Mouse (Mus musculus): ENCODE measurements around the gene Gm47289. TPM values are rescaled to one million over a fixed set of nuclear protein-coding genes. Genes with fewer than 3 reads are reported as not detected.

Gene Gm47289
- polyA plus RNA-seq, 1 experiment from 2014 or later = not detected

DNA sequence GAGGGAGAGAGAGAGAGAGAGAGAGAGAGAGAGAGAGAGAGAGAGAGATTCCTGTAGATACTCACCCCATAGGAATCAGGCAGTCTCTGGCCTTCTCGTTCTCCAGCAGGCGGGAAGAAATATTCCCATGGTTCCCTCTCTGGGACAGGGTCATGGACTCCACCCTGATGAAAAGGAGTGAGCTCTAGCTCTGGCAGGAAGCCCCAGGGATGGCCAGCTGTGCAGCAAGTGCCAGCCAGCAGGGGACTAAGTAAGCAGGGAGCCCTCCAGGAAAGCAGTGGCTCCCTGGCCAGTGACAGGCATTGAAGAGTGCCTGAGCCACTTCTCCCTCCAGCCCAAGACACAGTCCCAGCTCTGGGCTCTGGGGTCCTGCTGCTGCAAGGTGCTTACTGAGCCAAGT is 7.2 kb upstream of the Gm47289 start:
- H3K4me3 ChIP-seq (ENCODE audit: low read length) = no peak overlapping the region
- no peak overlapping the region for H3K9ac ChIP-seq (ENCODE audit: low read length)
- peaks cover 9% of the 10 kb centered on the region for H3K27me3 ChIP-seq (ENCODE audit: control insufficient read depth, insufficient read depth, low read depth, low read length)
- no peaks in the 10 kb centered on the region for H3K36me3 ChIP-seq (ENCODE audit: control insufficient read depth, insufficient read depth, low read length)
- H3K4me2 ChIP-seq (ENCODE audit: low read depth, low read length) = no peak overlapping the region
- WGBS = 38% methylated on average over 2 of the region's 2 CpGs
- H3K4me1 ChIP-seq (replicated peaks; ENCODE audit: control insufficient read depth, insufficient read depth, low read length) = no peaks in the 10 kb centered on the region
- H3K9me3 ChIP-seq (ENCODE audit: control insufficient read depth, low read length) = no peaks in the 10 kb centered on the region
- no peak for ATAC-seq (ENCODE audit: low read depth)
- H3K27ac ChIP-seq (ENCODE audit: low read length) = no peak overlapping the region

DNA sequence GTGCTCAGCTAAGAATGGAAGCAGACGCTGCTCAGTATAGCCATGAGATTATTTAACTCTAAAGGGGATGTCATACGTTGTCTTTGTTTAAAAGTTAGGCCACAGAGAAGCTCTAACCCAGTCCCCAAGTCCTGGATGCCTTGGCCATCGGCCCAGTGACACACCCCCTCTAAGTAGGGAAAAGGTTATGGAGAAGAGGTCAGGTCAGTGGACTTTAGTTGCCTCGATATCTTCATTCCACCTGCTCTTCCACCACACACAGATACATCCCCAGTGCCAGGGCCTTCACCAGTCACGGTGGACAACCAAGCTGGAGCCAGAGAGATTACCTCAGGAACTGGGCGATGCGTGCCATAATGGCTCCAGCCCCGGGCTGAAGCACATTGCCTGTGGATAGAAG is 3.5 kb upstream of the Gm47289 start:
- Histone ChIP-seq H3K4me1 (replicated peaks; ENCODE audit: control insufficient read depth, insufficient read depth, low read length) (no peaks in the 10 kb centered on the region), H3K4me3 (ENCODE audit: low read length) (no peak overlapping the region), H3K27me3 (ENCODE audit: control insufficient read depth, insufficient read depth, low read depth, low read length) (peaks cover 14% of the 10 kb centered on the region), H3K4me2 (ENCODE audit: low read depth, low read length) (no peak overlapping the region), H3K36me3 (ENCODE audit: control insufficient read depth, insufficient read depth, low read length) (no peaks in the 10 kb centered on the region), H3K9ac (ENCODE audit: low read length) (no peak overlapping the region), H3K27ac (ENCODE audit: low read length) (no peak overlapping the region), H3K9me3 (ENCODE audit: control insufficient read depth, low read length) (no peaks in the 10 kb centered on the region)
- no peak for ATAC-seq (ENCODE audit: low read depth)
- WGBS = 74% methylated on average over 8 of the region's 8 CpGs

DNA sequence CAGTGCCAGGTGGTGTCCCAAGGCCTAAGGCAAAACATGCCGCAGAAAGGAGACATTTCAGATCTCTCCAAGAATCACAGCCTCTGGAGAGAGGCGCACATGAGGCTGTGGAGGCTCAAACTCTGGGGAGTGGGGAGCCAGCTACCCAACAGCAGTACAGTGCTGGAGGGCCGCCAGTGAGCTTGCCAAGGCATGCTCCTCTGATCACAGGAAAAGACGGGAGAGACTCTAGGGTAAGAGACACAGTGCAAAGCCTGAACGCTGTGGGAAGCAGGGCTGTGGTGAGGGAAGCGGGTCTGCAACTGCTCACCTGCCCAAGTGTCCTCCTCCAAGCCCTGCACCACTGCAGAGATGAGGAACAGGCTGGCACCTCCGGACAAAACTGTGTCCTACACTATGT is 3.1 kb upstream of the Gm47289 start:
- no peak overlapping the region for H3K27ac ChIP-seq (ENCODE audit: low read length)
- no peak overlapping the region for H3K9ac ChIP-seq (ENCODE audit: low read length)
- no peak overlapping the region for H3K4me3 ChIP-seq (ENCODE audit: low read length)
- no peak overlapping the region for H3K4me2 ChIP-seq (ENCODE audit: low read depth, low read length)
- H3K4me1 ChIP-seq (replicated peaks; ENCODE audit: control insufficient read depth, insufficient read depth, low read length) = no peaks in the 10 kb centered on the region
- WGBS = 51% methylated on average over 7 of the region's 7 CpGs
- H3K27me3 ChIP-seq (ENCODE audit: control insufficient read depth, insufficient read depth, low read depth, low read length) = peaks cover 14% of the 10 kb centered on the region
- no peaks in the 10 kb centered on the region for H3K36me3 ChIP-seq (ENCODE audit: control insufficient read depth, insufficient read depth, low read length)
- ATAC-seq (ENCODE audit: low read depth) = 0 out of 2 replicates have a peak, but pooled peaks have one; percentile 13
- no peaks in the 10 kb centered on the region for H3K9me3 ChIP-seq (ENCODE audit: control insufficient read depth, low read length)

DNA sequence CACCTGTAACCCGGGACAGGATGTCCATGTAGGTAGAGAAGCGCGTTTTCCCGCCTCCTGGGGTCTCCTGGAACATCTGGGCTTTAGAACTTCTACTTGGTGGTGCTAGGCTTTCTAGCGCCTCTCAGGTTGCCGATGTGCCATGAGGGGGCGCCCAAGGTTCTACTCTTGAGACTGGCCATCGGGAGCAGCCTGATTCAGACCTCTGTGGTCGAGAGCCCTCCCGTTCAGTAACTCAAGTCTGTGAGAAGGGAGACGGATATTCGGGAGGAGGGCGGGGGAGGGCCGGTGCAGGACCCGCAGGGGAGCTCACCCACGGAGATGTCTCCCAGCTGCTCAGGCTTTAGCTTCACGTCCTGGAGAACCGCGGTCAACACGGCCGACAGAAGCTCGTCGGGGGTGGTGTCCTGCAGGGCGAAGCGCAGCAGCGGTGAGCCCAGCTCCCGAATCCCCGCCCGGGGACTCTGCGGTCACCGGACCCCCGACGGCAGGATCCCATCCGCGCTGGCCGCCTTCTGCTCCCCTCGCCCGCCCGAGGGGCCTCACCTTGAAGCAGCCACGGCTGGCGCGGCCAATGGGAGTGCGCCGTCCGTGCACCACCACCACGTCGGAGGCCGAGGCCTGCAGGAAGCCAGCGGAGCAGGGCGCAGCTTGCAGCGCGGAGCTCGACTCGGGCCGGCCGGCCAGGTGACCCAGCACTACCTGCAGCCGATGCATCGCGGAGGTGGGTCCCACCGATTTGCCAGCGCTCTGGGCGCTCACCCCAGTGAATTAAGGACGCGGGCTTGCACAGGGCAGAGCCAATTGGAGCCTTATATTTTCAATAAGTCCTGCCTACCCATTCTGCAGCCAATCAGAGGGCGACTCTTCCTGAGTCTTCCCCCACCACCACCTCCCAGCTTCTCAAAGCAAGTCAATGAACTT is 2.4 kb upstream of the Gm47289 start, which contains the start of gene Acaa1b:
Gene Acaa1b, minus strand, starts transcription at position 816 of the 924 bp plus-strand sequence.
- Histone ChIP-seq H3K4me1 (replicated peaks; ENCODE audit: control insufficient read depth, insufficient read depth, low read length) (no peaks in the 10 kb centered on the region), H3K27me3 (ENCODE audit: control insufficient read depth, insufficient read depth, low read depth, low read length) (peaks cover 14% of the 10 kb centered on the region), H3K4me3 (ENCODE audit: low read length) (peak within 1 kb of the TSS; percentile 51), H3K9ac (ENCODE audit: low read length) (peak within 1 kb of the TSS; percentile 54), H3K36me3 (ENCODE audit: control insufficient read depth, insufficient read depth, low read length) (no peaks in the 10 kb centered on the region), H3K27ac (ENCODE audit: low read length) (no peak within 1 kb of the TSS), H3K4me2 (ENCODE audit: low read depth, low read length) (peak within 1 kb of the TSS; percentile 73), H3K9me3 (ENCODE audit: control insufficient read depth, low read length) (no peaks in the 10 kb centered on the region)
- WGBS = 2% methylated on average over 54 of the region's 65 CpGs
- ATAC-seq (ENCODE audit: low read depth) = peak; percentile 83

DNA sequence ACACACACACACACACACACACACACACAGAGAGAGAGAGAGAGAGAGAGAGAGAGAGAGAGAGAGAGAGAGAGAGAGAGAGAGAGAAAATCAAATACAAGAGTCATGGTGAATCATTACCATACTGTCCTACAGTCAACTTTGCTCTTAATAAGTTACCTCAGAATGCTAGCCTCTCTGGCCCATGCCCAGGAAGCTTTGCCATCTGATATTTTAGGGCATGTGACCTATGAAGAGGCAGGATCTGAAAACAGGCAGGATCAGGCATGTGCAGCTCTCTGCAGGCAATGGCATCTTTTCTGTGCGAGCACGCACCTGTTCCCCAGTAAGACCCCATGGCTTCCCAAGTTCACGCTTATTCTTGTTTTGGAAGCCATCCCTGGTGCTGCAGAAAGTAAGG is 1.7 kb downstream of the Gm47289 start:
- WGBS = 82% methylated on average over 3 of the region's 3 CpGs

DNA sequence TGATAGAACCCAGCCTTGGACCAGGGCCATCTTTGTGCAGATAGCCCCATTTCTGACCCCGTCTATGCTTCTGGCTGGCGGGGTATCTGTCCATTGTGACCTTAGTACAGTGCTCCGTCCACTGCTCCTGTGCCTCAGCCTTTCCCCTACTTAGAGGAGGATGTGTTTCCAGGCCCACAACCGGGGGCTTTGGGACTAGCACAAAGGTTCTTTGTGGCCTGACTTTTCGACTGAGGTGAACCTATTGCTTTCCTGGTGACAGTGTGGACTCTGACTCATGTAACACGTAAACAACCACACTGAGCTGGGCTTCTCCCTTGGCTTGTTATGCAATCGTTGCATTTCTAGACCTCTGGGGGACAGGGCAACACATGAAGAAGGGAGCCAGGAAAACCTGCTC is 5.8 kb downstream of the Gm47289 start:
- no peak overlapping the region for H3K4me2 ChIP-seq (ENCODE audit: low read depth, low read length)

More for the DNA sequence above, 1.7 kb downstream of the Gm47289 start:
- Histone ChIP-seq H3K36me3 (ENCODE audit: control insufficient read depth, insufficient read depth, low read length) (no peaks in the 10 kb centered on the region), H3K27ac (ENCODE audit: low read length) (no peak overlapping the region), H3K27me3 (ENCODE audit: control insufficient read depth, insufficient read depth, low read depth, low read length) (peaks cover 12% of the 10 kb centered on the region), H3K4me2 (ENCODE audit: low read depth, low read length) (no peak overlapping the region), H3K9me3 (ENCODE audit: control insufficient read depth, low read length) (no peaks in the 10 kb centered on the region), H3K4me1 (replicated peaks; ENCODE audit: control insufficient read depth, insufficient read depth, low read length) (no peaks in the 10 kb centered on the region), H3K9ac (ENCODE audit: low read length) (no peak overlapping the region), H3K4me3 (ENCODE audit: low read length) (no peak overlapping the region)
- no peak for ATAC-seq (ENCODE audit: low read depth)

DNA sequence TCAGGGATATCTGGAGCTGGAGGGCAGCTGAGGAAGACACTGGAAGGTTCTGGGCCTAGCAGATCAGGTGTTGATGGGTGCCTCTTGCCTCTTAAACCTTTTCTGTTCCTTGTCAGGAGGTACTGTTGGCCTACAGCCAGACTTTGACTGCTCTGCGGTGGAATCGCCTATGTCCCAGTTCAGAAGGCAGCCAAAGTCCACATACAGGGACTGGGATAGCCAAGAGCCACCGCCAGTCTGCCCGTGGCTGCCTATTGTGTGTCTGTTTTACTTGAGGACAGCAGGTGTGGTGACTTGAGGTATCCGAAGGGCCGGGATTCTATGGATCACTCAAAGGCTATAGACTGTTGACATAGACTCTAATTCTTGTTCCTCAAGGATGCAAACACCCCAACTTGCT is 6.6 kb downstream of the Gm47289 start:
- 87% methylated on average over 6 of the region's 6 CpGs for WGBS
- Histone ChIP-seq H3K9me3 (ENCODE audit: control insufficient read depth, low read length) (no peaks in the 10 kb centered on the region), H3K27me3 (ENCODE audit: control insufficient read depth, insufficient read depth, low read depth, low read length) (no peaks in the 10 kb centered on the region)

More for the DNA sequence above, 5.8 kb downstream of the Gm47289 start:
- Histone ChIP-seq H3K4me3 (ENCODE audit: low read length) (no peak overlapping the region), H3K27me3 (ENCODE audit: control insufficient read depth, insufficient read depth, low read depth, low read length) (no peaks in the 10 kb centered on the region), H3K4me1 (replicated peaks; ENCODE audit: control insufficient read depth, insufficient read depth, low read length) (no peaks in the 10 kb centered on the region), H3K36me3 (ENCODE audit: control insufficient read depth, insufficient read depth, low read length) (no peaks in the 10 kb centered on the region), H3K9ac (ENCODE audit: low read length) (no peak overlapping the region), H3K9me3 (ENCODE audit: control insufficient read depth, low read length) (no peaks in the 10 kb centered on the region), H3K27ac (ENCODE audit: low read length) (no peak overlapping the region)
- WGBS = 79% methylated on average over 7 of the region's 7 CpGs
- no peak for ATAC-seq (ENCODE audit: low read depth)

DNA sequence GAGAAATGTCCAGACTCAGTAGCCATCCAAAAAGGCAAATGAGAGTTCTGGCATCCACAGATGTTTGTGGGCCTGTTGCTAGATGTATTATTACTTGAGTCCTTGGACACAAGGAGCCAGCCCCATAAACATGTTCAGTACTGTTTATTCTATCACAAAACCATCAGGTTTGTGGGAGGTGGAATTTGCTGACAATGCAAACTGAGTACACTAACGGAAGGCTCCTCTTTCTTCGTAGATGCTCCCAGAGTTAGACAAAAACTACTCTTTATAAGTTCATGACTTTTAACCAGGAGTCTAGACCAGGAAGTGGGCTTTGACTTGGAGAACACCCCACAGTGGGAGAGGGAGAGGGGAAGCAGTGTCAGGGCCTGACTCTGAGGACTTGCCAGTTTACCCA is 8.6 kb downstream of the Gm47289 start:
- 81% methylated on average over 2 of the region's 2 CpGs for WGBS
- no peaks in the 10 kb centered on the region for H3K9me3 ChIP-seq (ENCODE audit: control insufficient read depth, low read length)
- H3K4me2 ChIP-seq (ENCODE audit: low read depth, low read length) = no peak overlapping the region
- H3K27ac ChIP-seq (ENCODE audit: low read length) = no peak overlapping the region
- H3K36me3 ChIP-seq (ENCODE audit: control insufficient read depth, insufficient read depth, low read length) = no peaks in the 10 kb centered on the region
- ATAC-seq (ENCODE audit: low read depth) = no peak
- no peak overlapping the region for H3K4me3 ChIP-seq (ENCODE audit: low read length)
- no peaks in the 10 kb centered on the region for H3K27me3 ChIP-seq (ENCODE audit: control insufficient read depth, insufficient read depth, low read depth, low read length)
- no peaks in the 10 kb centered on the region for H3K4me1 ChIP-seq (replicated peaks; ENCODE audit: control insufficient read depth, insufficient read depth, low read length)
- H3K9ac ChIP-seq (ENCODE audit: low read length) = no peak overlapping the region

More for the DNA sequence above, 6.6 kb downstream of the Gm47289 start:
- H3K4me2 ChIP-seq (ENCODE audit: low read depth, low read length) = no peak overlapping the region
- H3K4me3 ChIP-seq (ENCODE audit: low read length) = no peak overlapping the region
- no peaks in the 10 kb centered on the region for H3K4me1 ChIP-seq (replicated peaks; ENCODE audit: control insufficient read depth, insufficient read depth, low read length)
- H3K27ac ChIP-seq (ENCODE audit: low read length) = no peak overlapping the region
- H3K36me3 ChIP-seq (ENCODE audit: control insufficient read depth, insufficient read depth, low read length) = no peaks in the 10 kb centered on the region
- no peak for ATAC-seq (ENCODE audit: low read depth)
- no peak overlapping the region for H3K9ac ChIP-seq (ENCODE audit: low read length)

DNA sequence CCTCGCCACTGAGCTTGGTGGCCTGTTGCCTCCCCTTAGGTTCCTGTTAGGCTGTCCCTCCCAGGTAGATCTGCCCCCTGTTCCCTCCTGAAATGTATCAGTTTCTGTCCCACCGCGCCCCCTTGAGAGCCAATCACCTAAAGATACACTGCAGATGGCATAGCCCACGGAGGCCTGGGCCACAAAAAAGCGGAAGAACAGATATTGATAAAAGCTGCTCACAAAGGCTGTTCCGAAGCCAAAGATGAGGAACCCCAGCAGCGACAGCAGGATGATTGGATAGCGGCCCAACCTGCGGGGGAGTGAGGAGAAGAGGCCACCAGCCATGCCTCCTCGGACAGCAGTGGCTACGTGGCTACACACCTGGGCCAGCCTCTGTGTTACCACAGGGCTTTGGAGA is 20.3 kb downstream of the Gm47289 start:
- WGBS = 84% methylated on average over 11 of the region's 11 CpGs
- Histone ChIP-seq H3K4me1 (replicated peaks; ENCODE audit: control insufficient read depth, insufficient read depth, low read length) (peaks cover 5% of the 10 kb centered on the region), H3K27me3 (ENCODE audit: control insufficient read depth, insufficient read depth, low read depth, low read length) (no peaks in the 10 kb centered on the region), H3K9me3 (ENCODE audit: control insufficient read depth, low read length) (no peaks in the 10 kb centered on the region), H3K36me3 (ENCODE audit: control insufficient read depth, insufficient read depth, low read length) (no peaks in the 10 kb centered on the region), H3K27ac (ENCODE audit: low read length) (no peak overlapping the region), H3K4me2 (ENCODE audit: low read depth, low read length) (no peak overlapping the region), H3K9ac (ENCODE audit: low read length) (no peak overlapping the region), H3K4me3 (ENCODE audit: low read length) (no peak overlapping the region)
- ATAC-seq (ENCODE audit: low read depth) = no peak
